Mouse (Mus musculus) forebrain, postnatal 0 days (tissue): ENCODE measurements at regions not wholly inside any gene's neighbourhood (a gene's known extent, or its start where the extent isn't known, plus 50 kb on each side); places are given as distances from the start of the nearest gene placed in this dataset.
"Not testable (repeated sequence)": the region's sequence is repeated elsewhere in the genome, so short reads cannot be mapped to it uniquely, and the experiment has no call there.

ENCODE experiments used
- ATAC-seq: fragments of 200-750 bp; cut with Nextera tagmentation; 2 replicates; pipeline ENCODE4 v1.8.0; 2017; ENCODE audit warnings: mild to moderate bottlenecking, moderate library complexity
- DNase-seq: peaks from one replicate; pipeline ENCODE4 v3.0.0-alpha.2; 2015
- H3K27ac ChIP-seq: fragments of 300-500 bp; sonication (generic); 2 replicates; pipeline ENCODE4 v1.5.1; 2014; ENCODE audit warnings: low read depth, mild to moderate bottlenecking, antibody characterized with exemption, low read length, moderate library complexity, mixed read lengths
- H3K27me3 ChIP-seq: fragments of 300-500 bp; sonication (generic); 2 replicates; pipeline ENCODE4 v1.6.1; 2014; ENCODE audit warnings: mild to moderate bottlenecking, low read length, mixed read lengths; ENCODE audit not compliant: insufficient read depth
- H3K36me3 ChIP-seq: fragments of 300-500 bp; sonication (generic); 2 replicates; pipeline ENCODE4 v1.6.1; 2014; ENCODE audit warnings: mild to moderate bottlenecking, moderate library complexity; ENCODE audit not compliant: insufficient read depth
- H3K4me1 ChIP-seq: fragments of 300-500 bp; sonication (generic); 2 replicates; pipeline ENCODE4 v1.6.1; 2014; ENCODE audit warnings: antibody characterized with exemption; ENCODE audit not compliant: insufficient read depth
- H3K4me2 ChIP-seq: fragments of 300-500 bp; sonication (generic); 2 replicates; pipeline ENCODE4 v1.6.1; 2014; ENCODE audit warnings: low read depth, mild to moderate bottlenecking, moderate library complexity
- H3K4me3 ChIP-seq: fragments of 300-500 bp; sonication (generic); 2 replicates; pipeline ENCODE4 v1.5.1; 2014; ENCODE audit warnings: low read depth, low read length, mixed read lengths
- H3K9ac ChIP-seq: fragments of 300-500 bp; sonication (generic); 2 replicates; pipeline ENCODE4 v1.6.1; 2014; ENCODE audit warnings: mild to moderate bottlenecking
- H3K9me3 ChIP-seq: fragments of 300-500 bp; sonication (generic); 2 replicates; pipeline ENCODE4 v1.6.1; 2016; ENCODE audit warnings: low read length
- CTCF ChIP-seq: sonication (generic); IDR thresholded peaks from 2 replicates; pipeline ENCODE4 v1.5.1; 2016; ENCODE audit warnings: antibody characterized with exemption, control low read depth, low read depth
- WGBS: fragments of 180-500 bp; shearing (Covaris S2); extraction: QIAGEN DNeasy Blood & Tissue Kit; methylation state at CpG from one replicate; pipeline ENCODE4 v1.1.7; 2014; 5-methylcytosine and 5-hydroxymethylcytosine counted together

- no peak for ATAC-seq
- Histone ChIP-seq H3K9me3 (no peaks in the 10 kb centered on the region), H3K36me3 (no peaks in the 10 kb centered on the region), H3K4me1 (no peaks in the 10 kb centered on the region), H3K4me2 (no peak overlapping the region), H3K27me3 (no peaks in the 10 kb centered on the region), H3K4me3 (no peak overlapping the region), H3K9ac (no peak overlapping the region), H3K27ac (no peak overlapping the region)
- no peak for TF ChIP-seq CTCF
- 95% methylated on average over 3 of the region's 3 CpGs for WGBS
- DNase-seq: no peak
These were observed 129.5 kb upstream of the Gm9972 start for GRCm38 (mm10) chr11:42906020-42906419.

- H3K36me3 ChIP-seq: no peaks in the 10 kb centered on the region
- no peaks in the 10 kb centered on the region for H3K4me1 ChIP-seq
- no peak overlapping the region for H3K27ac ChIP-seq
- no peak overlapping the region for H3K4me3 ChIP-seq
- no peak overlapping the region for H3K4me2 ChIP-seq
- no peak for DNase-seq
- no peaks in the 10 kb centered on the region for H3K9me3 ChIP-seq
- no peak for TF ChIP-seq CTCF
- no peak for ATAC-seq
- no peak overlapping the region for H3K9ac ChIP-seq
- H3K27me3 ChIP-seq: no peaks in the 10 kb centered on the region
- WGBS: 70% methylated on average over 2 of the region's 2 CpGs
These were observed 118.9 kb upstream of the Gm9972 start for GRCm38 (mm10) chr11:42916421-42917181.

- Histone ChIP-seq H3K9me3 (no peaks in the 10 kb centered on the region), H3K4me3 (no peak overlapping the region), H3K4me2 (no peak overlapping the region), H3K9ac (no peak overlapping the region), H3K27ac (no peak overlapping the region), H3K4me1 (no peaks in the 10 kb centered on the region), H3K36me3 (no peaks in the 10 kb centered on the region), H3K27me3 (no peaks in the 10 kb centered on the region)
- TF ChIP-seq CTCF: no peak
- ATAC-seq: no peak
- WGBS: 92% methylated on average over 1 of the region's 1 CpGs
- no peak for DNase-seq
These were observed 116.3 kb upstream of the Gm9972 start for GRCm38 (mm10) chr11:42919221-42919620.

- Histone ChIP-seq H3K36me3 (no peaks in the 10 kb centered on the region), H3K4me3 (no peak overlapping the region), H3K27me3 (no peaks in the 10 kb centered on the region), H3K4me1 (no peaks in the 10 kb centered on the region), H3K9ac (no peak overlapping the region), H3K4me2 (no peak overlapping the region), H3K27ac (no peak overlapping the region), H3K9me3 (no peaks in the 10 kb centered on the region)
- TF ChIP-seq CTCF: no peak
- peak; percentile 78 for DNase-seq
- WGBS: 53% methylated on average over 5 of the region's 5 CpGs
- ATAC-seq: peak; percentile 75
These were observed 108.4 kb upstream of the Gm9972 start for GRCm38 (mm10) chr11:42927156-42927555.

- ATAC-seq: no peak
- DNase-seq: no peak
- 53% methylated on average over 3 of the region's 3 CpGs for WGBS
These were observed 106.6 kb upstream of the Gm9972 start for GRCm38 (mm10) chr11:42928916-42929315.

GRCm38 (mm10) chr11:42939271-42939670, 96.3 kb upstream of the Gm9972 start:
- not testable (repeated sequence) for H3K4me3 ChIP-seq, H3K27ac ChIP-seq, ATAC-seq, H3K27me3 ChIP-seq, H3K9ac ChIP-seq, H3K4me2 ChIP-seq, H3K4me1 ChIP-seq, H3K9me3 ChIP-seq, DNase-seq, H3K36me3 ChIP-seq
- WGBS: 87% methylated on average over 4 of the region's 4 CpGs

More at GRCm38 (mm10) chr11:42928916-42929315, 106.6 kb upstream of the Gm9972 start:
- H3K36me3 ChIP-seq: no peaks in the 10 kb centered on the region
- H3K27ac ChIP-seq: no peak overlapping the region
- H3K9me3 ChIP-seq: no peaks in the 10 kb centered on the region
- H3K4me3 ChIP-seq: no peak overlapping the region
- H3K27me3 ChIP-seq: no peaks in the 10 kb centered on the region
- no peaks in the 10 kb centered on the region for H3K4me1 ChIP-seq
- no peak overlapping the region for H3K4me2 ChIP-seq
- TF ChIP-seq CTCF: no peak
- no peak overlapping the region for H3K9ac ChIP-seq

- no peak overlapping the region for H3K4me2 ChIP-seq
- no peaks in the 10 kb centered on the region for H3K4me1 ChIP-seq
- no peaks in the 10 kb centered on the region for H3K36me3 ChIP-seq
- TF ChIP-seq CTCF: no peak
- no peak overlapping the region for H3K9ac ChIP-seq
- DNase-seq (no peak), ATAC-seq (no peak)
- no peaks in the 10 kb centered on the region for H3K27me3 ChIP-seq
- 83% methylated on average over 3 of the region's 3 CpGs for WGBS
- no peak overlapping the region for H3K27ac ChIP-seq
- no peaks in the 10 kb centered on the region for H3K9me3 ChIP-seq
- no peak overlapping the region for H3K4me3 ChIP-seq
These were observed 94.0 kb upstream of the Gm9972 start for GRCm38 (mm10) chr11:42941561-42941960.
